Mouse (Mus musculus): ENCODE results near the gene Slxl1. TPM values are rescaled to one million over a fixed set of nuclear protein-coding genes. Genes with fewer than 3 reads are reported as not detected.
"Not testable (repeated sequence)": the region's sequence is repeated elsewhere in the genome, so short reads cannot be mapped to it uniquely, and the experiment has no call there.

The Slxl1 gene
- not detected in 2 replicates for polyA plus RNA-seq (2012; rRNA removed)

DNA sequence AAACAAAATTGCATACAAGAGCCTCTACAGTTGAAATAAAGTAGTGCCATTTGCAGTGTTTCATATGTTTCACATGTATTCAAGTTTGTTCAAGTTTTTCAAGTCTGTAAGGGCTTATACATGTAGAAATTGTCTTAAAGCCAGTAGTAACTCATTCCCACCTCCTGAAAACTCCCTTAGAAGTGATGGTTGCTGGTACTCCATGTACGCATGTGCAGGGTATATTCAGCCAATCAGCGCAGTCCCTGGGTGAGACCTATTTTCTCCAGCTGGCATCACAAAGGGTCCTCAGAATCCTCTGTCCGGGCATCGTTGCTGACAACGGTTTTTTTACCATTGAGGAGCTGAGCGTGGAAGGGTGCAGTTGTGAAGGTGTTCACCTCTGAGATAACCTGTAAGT, at the start of gene Slxl1:
Slxl1 (plus strand) TSS at position 301 of the 400 bp plus-strand sequence.
- H3K27ac ChIP-seq (ENCODE audit: insufficient read depth, low read length): not testable (repeated sequence)

More for the DNA sequence above, at the start of gene Slxl1:
- not testable (repeated sequence) for H3K4me3 ChIP-seq (ENCODE audit: insufficient read depth, low read length); H3K4me1 ChIP-seq (ENCODE audit: control insufficient read depth, insufficient read depth, low read length)
